Mouse (Mus musculus) adrenal gland, adult 18-20 months (tissue): ENCODE measurements around the gene Slc9a1. TPM values are rescaled to one million over a fixed set of nuclear protein-coding genes. Genes with fewer than 3 reads are reported as not detected.

ENCODE experiments used
- DNase-seq, 2 experiments: peaks; one replicate each; pipeline ENCODE4 v3.0.0; 2021 to 2022; ENCODE audit warnings: low spot score in 2 of 2
- long read RNA-seq, 2 experiments: library from polyadenylated mRNA; stranded (forward); transcript quantifications; one replicate each; pipeline ENCODE4 v2.0.0; 2021
- total RNA-seq, 2 experiments: library from RNA; stranded (reverse); gene quantifications; 1 replicate in 1 of 2; 2 replicates in 1 of 2; pipeline ENCODE4 v1.2.3; 2021

The Slc9a1 gene
- total RNA-seq: 10 to 100 TPM; 44.5 to 55.0 TPM
- long read RNA-seq, experiment 1, full-length matches to known transcripts: 3 of 9 reads
- long read RNA-seq, experiment 1, partial matches to known transcripts: 3 of 9 reads
- long read RNA-seq, experiment 1, other reads (novel, unspliced or antisense): 3 of 9 reads
- long read RNA-seq, experiment 2, partial matches to known transcripts: 3 of 10 reads
- long read RNA-seq, experiment 2, other reads (novel, unspliced or antisense): 7 of 10 reads

GRCm38 (mm10) chr4:133369553-133370297 lies at the start of gene Slc9a1:
Gene Slc9a1 (plus strand): TSS chr4:133369706.
- DNase-seq: peak; percentile 96 to 97

GRCm38 (mm10) chr4:133328129-133328528 lies 41.4 kb upstream of the Slc9a1 start:
- no peak for DNase-seq

GRCm38 (mm10) chr4:133330296-133330695 lies 39.2 kb upstream of the Slc9a1 start:
- DNase-seq: no peak

- DNase-seq: no peak
These were observed 36.2 kb upstream of the Slc9a1 start for GRCm38 (mm10) chr4:133333306-133333705.

GRCm38 (mm10) chr4:133337833-133338520 lies 31.5 kb upstream of the Slc9a1 start:
- DNase-seq: no peak

- DNase-seq: no peak
These were observed 30.9 kb upstream of the Slc9a1 start for GRCm38 (mm10) chr4:133338521-133339095.

- peak; percentile 97 for DNase-seq
These were observed 30.3 kb upstream of the Slc9a1 start for GRCm38 (mm10) chr4:133339148-133339749.

GRCm38 (mm10) chr4:133340217-133340616 lies 29.3 kb upstream of the Slc9a1 start:
- DNase-seq: no peak

GRCm38 (mm10) chr4:133344112-133344511 lies 25.4 kb upstream of the Slc9a1 start:
- peak in 1 of 2 experiments; percentile 37 for DNase-seq

GRCm38 (mm10) chr4:133345702-133346101 lies 23.8 kb upstream of the Slc9a1 start:
- DNase-seq: no peak

GRCm38 (mm10) chr4:133346577-133346976 lies 22.9 kb upstream of the Slc9a1 start:
- DNase-seq: no peak

- DNase-seq: no peak
These were observed 21.9 kb upstream of the Slc9a1 start for GRCm38 (mm10) chr4:133347624-133348023.

GRCm38 (mm10) chr4:133348051-133348775 lies 21.3 kb upstream of the Slc9a1 start:
- peak in 1 of 2 experiments; percentile 29 for DNase-seq

GRCm38 (mm10) chr4:133352797-133353196 lies 16.7 kb upstream of the Slc9a1 start:
- DNase-seq: no peak

- DNase-seq: no peak
These were observed 15.8 kb upstream of the Slc9a1 start, which contains the start of gene Wdtc1 for GRCm38 (mm10) chr4:133353367-133354365. Gene Wdtc1 (minus strand): TSS chr4:133353481.

GRCm38 (mm10) chr4:133354641-133355040 lies 14.9 kb upstream of the Slc9a1 start:
- no peak for DNase-seq

- DNase-seq: no peak
These were observed 1.1 kb downstream of the Slc9a1 start for GRCm38 (mm10) chr4:133370298-133371274.
